Mouse (Mus musculus) urinary bladder, postnatal 36 days (tissue): ENCODE measurements around the gene Slc36a3.

Source experiments
- DNase-seq, 2 experiments: peaks; one replicate each; pipeline ENCODE4 v3.0.0; 2022; ENCODE audit warnings: low spot score in 2 of 2, mixed read lengths in 1 of 2

The Slc36a3 gene

DNA sequence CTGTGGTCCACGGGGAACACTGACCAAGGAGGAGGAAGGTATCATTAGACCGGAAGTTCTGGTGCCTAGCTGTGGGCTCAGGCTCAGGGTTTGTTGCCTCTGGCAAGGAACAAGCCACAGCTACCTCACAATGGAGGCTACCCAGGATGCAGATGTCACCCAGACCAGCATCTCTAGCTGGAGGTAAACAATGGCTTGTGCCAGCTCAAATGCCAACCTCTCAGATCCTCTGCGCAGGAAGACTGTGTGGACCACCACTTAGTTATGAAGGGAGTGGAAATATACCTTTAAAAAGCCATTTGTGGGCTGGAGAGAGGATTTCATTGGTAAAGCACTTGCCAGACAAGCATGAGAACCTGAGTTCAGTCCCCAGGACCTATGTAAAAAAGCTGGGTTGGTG, at the start of gene Slc36a3:
Gene Slc36a3, minus strand, starts transcription at position 101 of the 400 bp plus-strand sequence.
- DNase-seq: no peak

DNA sequence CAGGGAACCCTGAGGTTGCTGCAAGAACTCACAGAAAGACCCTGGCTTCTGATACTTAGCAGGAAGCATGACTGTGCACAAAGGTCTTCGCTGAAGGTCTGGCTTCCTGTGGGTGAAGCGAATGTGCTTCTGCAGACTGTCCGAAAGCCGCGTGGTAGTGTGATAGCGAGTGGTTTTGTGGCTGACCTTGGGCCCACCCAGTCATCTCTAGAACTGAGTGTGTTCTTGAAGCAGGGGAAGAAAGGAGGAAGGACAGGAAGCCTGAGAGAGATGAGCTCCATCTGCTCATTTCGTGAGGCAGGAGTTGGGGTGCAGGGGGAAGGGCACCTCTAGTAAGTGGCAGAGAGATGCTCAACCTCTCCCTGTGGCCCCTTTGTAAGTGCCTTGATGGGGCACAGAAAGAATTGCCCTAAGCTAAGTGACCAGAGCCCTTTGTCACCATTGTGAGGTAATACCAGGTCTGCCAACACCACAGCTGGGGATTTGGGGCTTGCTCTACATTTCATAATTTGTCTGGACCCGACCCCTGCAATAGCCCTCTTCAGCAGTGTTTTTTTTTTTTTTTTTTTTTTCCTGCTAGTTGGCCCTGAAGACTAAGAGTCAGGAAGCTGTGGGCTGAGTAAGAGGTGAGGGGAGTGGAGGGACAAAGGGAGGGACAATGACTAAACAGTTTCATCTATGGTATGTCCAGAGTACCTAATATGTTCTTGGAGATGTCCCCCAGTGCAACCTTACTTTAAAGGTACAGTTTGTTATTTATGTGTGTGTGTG, 46.4 kb upstream of the Slc36a3 start:
- DNase-seq: no peak

DNA sequence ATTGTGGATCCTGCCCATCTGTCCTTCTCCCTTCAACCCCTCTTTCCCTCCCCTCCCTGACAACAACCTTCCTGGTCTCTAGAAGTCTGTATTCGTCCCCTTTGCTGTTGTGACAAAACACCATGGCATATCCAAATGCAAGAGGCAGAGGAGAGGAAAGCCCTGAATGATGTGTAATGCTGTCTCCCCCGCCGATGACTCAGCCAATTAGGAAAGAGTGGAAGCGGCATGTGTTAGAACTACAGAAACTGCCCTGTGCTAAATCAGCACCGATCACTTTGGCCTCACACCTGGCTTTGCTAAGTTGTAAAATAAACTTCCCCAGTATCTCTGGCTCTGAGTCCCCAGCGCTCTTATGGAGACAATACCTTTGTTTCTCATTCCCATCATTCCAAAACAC, 45.6 kb upstream of the Slc36a3 start:
- no peak for DNase-seq

DNA sequence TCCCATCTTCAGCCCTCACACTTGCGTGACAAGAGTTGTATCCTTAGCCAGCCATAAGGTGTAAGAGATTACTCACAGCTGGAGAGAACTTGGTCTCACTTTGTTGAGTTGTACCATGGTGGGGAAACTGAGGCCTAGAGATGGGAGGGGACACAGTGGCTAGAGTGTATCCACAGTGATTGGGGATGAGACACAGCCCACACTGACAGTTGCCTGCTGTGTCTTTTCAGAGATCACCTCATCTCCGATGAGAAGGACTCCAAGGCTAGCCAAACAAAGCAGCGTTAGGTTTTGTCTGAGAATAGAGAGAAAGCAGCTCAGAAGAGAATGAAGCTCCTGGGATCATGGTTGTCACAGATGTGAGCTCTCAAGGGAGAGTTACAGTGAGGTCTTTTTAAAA, 38.7 kb upstream of the Slc36a3 start:
- no peak for DNase-seq

DNA sequence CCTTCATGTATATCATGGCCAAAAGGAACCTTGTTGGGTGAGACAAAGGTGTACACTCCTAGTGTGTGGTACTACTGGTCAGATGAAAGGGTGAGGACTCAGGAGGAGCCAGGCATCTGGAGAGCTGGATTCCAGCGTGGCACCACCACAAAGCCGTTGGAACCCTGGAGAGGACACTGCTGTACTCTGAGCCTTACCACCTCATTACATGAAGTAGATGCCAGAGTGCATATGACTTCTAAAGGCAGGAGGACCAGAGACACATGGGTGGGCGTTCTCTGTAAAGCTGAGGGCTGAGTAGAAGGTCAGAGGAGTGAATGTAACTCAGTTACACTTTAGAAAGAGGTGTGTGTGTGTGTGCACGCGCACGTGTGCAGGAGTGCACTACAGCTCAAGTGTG, 36.3 kb upstream of the Slc36a3 start:
- DNase-seq: no peak

DNA sequence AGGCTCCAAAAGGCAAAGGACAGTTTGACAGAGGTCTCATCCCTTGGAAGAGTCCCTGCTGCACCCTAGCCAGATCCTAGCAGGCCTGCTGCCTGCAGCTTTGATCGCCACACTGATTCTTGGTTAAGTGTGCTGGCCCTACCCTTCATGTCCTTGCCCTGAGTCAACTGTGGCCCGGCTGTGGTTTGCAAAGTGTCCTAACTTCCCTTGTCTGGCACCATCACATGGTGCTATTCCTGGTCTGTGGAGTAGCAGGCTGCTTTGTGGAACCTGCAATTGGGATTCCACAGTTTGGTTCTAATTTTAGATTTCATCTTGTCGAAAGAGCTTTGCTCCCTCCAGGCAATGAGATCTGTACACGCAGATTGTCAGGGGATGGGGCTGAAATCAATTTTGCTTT, 35.8 kb upstream of the Slc36a3 start:
- DNase-seq: no peak

DNA sequence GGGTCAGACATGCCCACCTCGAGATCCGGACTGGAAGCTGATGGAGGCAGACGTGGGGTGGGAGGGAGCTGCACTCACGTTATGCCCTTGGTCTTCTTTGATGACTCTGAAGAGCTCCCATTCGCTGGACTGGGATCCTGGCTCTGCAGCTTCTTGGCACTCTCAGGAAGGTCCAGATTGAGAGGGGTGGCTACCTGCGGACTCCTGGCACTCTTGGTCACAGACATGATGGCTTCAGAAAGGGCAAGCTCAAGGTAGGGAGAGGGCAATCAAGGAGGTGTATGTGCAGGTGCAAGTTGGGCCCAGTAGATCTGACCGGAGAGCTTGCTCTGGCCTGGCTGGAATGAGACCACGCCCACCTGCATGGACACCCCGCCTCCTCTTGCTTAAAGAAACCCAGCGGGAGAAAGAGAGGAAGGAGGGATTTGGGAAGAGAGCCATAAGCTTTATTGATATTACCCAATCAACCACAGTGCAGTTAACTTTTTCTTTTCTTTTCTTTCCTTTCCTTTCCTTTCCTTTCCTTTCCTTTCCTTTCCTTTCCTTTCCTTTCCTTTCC, 33.3 kb upstream of the Slc36a3 start, which contains the start of gene Slc36a2:
Gene Slc36a2, minus strand, starts transcription at position 345 of the 559 bp plus-strand sequence.
- DNase-seq: peak in 1 of 2 experiments; percentile 64

DNA sequence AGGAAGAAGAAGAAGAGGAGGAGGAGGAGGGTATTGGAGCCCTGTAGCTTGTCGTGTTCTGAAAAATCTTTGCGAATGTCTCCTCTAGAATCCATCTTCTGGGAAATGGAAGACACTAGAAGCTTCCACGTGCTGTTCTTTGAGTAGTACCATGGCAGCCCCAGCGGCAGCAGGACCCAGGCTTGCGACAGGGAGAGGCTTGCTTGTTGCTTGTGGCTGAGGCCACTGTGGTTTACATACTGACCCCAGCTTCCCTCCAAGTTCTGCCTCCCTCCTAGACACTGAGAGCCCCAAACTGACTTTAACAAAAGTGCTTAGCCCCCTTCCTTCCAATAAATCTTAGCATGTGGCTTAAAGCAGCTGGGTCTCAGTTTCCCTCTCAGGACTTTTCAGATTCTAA, 32.7 kb upstream of the Slc36a3 start:
- no peak for DNase-seq

DNA sequence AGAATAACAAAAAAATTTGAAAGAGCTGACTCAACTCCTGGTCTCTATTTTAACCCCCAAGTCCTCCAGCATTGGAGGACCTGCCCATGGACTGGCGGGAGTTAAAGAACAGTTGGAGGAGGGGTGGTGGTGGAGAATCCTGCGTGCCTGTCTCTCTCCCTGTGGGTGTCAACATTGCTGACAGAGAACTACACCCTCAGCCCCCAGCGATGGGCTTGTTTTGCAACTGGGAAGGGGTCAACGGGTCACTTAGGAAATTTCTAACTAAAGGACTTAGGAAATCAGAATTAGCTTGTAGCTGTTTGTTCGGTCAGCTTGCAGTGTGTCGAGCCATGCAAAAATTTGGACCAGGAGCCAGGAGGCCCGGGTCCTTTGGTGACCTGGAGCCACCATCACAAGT, 31.6 kb upstream of the Slc36a3 start:
- peak in 1 of 2 experiments; percentile 42 for DNase-seq

DNA sequence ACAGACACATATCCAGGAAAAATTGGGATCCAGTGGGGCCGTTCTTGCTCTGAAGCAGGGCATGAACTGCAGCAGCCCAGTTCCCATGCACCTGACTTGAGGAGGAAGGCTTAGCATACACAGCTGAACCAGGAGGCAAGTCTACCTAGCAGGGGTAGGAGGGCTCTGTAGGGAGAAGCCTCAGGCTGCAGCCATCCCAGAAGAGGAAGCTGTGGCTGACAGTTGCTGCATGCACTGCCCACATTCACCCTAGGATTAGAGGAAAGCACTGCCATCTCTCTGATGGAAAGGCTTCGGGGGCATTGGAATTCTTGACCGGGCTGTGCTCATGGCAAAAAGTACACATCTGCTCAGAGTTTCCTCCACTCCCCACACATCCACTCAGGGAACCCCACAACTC, 28.3 kb upstream of the Slc36a3 start:
- no peak for DNase-seq

DNA sequence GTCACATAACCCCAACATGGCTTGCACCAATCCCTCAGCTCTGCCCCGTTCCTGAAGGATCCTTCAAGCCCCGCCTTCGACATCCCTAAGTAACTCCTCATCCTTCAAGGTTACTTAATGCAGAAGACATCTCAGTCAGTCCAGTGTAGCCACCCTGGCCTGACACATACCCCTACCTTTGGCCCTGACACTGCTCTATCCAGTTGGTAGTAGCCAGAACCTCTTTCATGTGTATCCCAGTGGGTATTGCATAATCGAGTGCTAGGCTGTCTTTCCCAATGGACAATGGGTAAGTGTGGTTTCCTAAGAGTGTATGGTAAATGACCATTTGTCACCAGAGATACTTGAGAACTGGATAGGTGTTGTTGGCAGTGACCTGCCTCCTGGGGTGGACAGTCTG, 27.3 kb upstream of the Slc36a3 start:
- no peak for DNase-seq

DNA sequence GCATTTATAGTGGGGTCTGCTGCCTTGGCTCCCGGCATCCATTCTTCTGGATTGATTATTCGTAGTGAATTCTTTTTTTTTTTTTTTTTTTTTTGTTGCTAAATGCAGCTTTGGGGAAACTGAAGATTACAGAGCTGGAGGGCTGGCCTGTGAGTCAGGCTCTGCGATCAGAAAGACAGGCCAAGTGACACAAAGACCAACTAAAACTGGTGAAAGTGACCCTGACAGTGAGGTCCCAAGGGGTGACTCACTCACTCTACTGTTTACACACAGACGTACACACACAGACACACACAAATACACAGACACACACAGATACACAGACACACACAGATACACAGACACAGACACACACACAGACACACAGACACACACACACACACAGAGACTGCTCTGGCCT, 19.0 kb upstream of the Slc36a3 start:
- no peak for DNase-seq

DNA sequence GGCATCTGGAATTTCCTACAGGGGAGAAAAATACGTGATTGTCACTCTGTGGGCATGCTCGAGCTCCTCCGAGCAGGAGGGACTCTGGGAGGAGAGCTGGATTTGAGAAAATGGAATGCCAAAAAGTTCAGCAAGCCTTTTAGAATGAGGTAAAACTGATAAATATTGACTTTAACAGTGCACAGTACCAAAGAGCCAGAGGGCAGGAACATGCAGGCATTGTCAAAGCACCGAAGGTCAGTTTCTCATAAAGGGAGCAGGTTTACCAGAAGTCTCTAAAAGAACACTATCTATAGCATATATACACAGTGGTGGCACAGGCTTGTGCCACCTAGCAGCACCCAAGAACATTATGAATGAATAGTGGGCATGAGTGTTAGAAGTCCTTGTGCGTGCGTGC, 17.4 kb upstream of the Slc36a3 start:
- DNase-seq: no peak

DNA sequence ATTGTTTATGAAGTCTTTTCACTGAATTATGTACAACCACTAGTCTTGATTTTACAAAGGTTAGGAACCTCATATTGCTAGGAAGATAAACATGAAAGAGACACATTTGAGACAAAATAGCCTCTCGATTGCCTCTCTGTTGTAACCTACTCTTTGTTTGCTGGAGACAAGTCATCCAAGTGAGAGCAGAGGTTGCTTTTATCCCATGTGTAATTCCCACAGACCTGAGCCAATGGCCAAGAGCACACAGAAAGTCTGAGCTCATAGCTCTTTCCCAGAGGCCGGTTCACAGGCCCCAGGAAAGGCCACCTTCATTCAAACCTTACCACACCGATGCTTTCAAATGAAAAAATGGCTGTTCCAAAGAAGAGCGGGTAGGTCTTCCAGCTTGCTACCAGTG, 17.0 kb upstream of the Slc36a3 start:
- no peak for DNase-seq

DNA sequence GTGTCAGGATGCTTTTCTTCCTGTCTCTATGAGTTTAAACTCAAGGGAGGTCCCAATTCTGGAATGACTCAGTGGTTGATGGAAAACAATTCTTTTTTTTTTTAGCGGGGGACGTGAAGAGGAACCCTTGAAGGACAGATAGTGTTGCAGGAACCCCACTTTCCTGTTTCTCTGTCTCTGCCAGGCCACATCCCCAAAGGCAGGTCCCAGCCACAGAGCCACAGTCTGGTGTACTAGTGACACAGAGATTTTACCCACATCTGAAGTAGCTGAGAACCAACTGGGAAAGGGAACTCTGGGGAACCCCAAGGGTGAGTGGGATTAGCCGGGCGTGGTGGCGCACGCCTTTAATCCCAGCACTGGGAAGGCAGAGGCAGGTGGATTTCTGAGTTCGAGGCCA, 14.2 kb upstream of the Slc36a3 start:
- DNase-seq: no peak

DNA sequence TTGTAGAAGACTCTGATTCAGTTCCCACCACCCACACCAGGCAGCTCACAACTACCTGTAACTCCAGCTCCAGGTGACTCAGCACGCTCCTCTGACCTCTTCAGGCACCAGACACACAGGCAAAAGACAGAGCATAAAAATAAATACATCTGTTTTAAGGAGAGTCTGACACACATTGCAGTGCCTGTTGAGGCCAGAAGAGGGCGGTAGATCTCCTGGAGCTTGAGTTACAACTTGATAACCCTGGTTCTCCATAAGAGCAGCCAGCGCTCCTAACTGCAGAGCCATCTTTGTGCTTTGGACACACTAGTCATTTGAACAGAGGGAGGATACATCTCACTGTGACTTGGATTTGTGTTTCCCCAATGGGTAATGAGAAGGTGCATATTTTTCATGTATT, 13.2 kb upstream of the Slc36a3 start:
- no peak for DNase-seq

DNA sequence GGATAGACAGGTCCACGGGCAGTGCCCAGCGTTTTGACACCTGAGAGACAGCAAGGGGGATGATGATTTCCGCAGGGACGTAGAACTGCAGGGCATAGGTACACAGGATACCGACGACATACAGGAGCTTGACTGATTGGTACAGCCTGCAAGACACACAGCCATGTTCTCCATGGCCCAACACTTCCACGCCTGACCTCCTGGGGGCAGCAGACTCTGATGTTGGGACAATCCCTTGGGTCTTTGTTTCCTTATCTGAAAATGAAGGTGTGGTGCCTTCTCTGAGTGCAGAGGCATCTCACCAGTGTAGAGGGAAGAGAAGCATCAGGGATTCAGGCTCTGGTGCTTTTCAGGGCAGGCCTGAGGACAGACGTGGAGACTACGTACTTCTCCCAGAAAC, 11.2 kb upstream of the Slc36a3 start:
- DNase-seq: peak; percentile 35 to 51

DNA sequence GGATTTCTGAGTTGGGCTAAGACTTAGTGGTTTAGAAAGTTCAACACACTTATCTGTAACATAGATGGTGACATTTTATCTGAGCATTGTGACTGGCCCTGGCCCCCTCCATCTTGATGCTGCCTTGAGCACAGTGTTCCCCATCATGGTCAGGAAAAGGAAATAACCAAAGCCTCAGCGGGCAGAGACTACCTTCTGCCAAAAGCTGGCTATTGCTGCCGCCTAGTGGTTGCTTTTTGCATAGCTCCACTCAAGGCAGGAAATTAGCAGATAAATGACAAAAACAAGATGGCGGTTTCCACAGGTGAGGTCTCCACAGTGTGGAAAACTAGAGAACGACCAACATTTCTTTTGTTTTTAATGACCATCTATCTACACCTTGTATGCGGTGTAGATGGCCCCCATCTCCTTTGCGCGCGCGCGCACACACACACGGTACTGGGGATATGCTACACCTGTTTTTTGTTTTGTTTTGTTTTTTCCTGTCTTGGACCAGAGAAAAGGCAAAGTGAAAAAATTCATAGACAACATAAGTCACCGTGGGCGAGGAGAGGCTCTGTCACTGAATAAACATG, 7.4 kb upstream of the Slc36a3 start:
- peak; percentile 79 to 81 for DNase-seq

DNA sequence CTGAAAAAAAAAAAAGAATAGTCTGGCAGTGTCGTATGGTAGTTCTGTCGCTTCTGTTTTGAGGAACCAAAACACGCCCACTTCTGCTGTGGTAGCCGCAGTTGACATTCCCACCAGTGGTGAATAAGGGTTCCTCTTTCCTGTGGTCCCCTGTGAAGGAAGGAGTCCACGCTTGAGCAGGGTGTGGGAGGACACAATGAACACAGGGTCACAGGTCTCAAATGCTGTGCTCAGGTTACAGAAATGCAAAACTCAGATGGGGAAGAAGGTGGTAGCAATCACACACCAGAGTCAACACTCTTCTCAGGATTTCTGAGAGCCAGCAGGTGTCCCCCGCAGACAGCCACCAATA, 3.5 kb upstream of the Slc36a3 start:
- DNase-seq: no peak

DNA sequence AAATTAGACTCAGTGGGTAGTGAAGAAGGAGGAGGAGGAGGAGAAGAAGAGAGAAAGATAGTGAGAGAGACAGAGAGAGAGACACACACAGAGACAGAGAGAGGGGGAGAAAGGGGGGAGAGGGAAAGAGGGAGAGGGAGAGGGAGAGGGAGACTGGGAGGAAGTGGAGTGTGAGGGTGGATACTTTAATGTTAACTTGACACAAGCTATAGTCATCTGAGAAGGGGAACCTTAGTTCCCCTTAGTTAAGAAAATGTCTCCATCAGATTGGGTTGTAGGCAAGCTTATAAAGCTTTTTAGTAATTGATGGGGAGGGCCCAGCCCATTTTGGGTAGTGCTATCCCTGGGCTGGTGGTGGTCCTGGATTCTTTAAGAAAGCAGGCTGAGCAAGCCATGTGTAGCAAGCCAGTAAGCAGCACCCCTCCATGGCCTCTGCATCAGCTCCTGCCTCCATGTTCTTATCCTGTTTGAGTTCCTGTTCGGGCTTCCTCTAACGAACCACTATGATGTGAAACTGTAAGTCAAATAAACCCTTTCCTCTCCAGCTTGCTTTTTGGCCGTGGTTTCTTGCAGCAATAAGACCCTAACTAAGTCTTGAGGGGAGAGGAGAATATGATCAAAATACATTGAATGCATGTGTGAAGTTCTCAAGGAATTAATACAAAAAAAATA, 3.0 kb upstream of the Slc36a3 start:
- DNase-seq: no peak

DNA sequence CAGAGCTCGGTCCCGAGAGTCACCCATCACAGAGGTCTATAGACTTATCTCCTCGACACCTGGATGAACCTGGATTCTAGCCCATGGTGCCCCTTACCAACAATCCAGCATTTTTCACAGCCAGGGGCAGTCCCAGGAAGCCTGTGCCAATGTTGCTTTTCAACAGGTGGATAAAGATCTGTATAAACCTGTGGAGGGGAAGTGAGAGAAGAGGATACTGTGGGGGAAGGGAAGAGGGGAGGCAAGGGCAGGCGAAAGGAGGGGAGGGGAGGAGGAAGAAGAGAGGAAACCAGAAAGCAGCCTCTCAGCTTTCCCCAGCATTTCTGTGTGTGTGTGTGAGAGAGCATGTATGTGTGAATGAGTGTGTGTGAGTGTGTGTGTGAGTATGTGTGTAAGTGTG, 3.0 kb downstream of the Slc36a3 start:
- no peak for DNase-seq

DNA sequence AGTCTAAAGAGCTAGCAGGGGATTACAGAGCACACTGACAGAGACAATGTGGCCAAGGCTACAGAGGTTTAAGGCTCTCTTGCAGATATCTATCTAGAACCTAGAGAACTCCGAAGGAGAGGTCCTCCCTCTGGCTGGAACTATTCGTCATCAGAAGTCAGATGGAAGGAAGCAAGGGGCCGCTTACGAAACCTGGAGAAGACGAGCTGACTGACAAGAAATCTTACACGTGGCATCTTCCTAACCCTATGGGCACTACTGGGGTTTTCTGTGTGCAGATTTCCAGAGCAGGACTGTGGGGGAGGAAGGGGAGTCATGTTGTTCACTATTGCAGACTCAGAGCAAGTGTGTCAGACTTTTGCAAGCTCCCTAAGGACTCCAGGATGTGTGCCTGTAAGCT, 4.1 kb downstream of the Slc36a3 start:
- no peak for DNase-seq

DNA sequence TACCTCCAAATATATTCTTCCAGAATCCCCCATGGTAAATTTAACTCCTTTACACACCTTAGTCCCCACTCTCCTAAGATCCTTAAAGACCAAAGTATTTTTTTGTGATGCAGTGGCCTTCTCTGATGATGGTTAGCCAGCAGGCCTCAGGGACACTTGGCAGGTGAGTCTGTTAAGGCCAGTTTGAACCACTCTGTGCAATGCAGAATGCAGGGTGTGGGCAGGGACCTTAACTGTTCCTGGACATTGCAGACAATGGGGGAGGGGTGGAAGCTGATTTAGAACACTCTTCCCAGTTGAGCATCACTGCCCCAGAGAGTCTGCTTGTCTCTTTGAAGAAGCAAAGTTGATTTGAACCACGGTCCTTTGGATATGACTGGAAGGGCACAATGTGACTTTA, 4.7 kb downstream of the Slc36a3 start:
- DNase-seq: no peak
